Mouse (Mus musculus): Measurements from ENCODE around the gene Sipa1l1.

DNA sequence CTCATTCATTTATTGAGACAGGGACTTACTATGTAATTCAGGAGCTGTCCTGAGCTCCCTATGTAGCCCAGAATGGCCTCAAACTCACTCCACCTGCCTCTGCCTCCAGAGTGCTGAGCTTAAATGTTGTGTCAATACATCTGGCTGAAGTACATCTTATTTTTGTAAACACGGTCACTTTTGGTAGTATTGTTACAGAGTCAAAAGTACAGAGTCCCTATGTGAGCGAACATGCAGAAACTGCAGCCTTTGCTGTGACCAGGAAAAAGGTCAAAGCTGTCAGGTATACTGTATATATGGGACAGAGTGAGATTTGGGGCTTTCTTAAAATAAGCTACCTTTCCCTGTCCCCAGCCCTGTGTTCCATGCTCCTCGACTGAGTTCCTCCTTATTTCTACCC lies 17.6 kb downstream of the Sipa1l1 start:
- no peak for TF ChIP-seq CTCF (IDR thresholded peaks at IDR 0.05; ENCODE audit: control insufficient read depth, insufficient read depth, insufficient read length)
- no peak for TF ChIP-seq CEBPB (IDR thresholded peaks at IDR 0.05; ENCODE audit: low read depth)
- no peak for TF ChIP-seq MYOG (IDR thresholded peaks at IDR 0.05; ENCODE audit: control insufficient read depth, extremely low read depth, insufficient read length)
- no peak for TF ChIP-seq USF1 (IDR thresholded peaks at IDR 0.05; ENCODE audit: low read depth)
